Mouse (Mus musculus) heart, postnatal 0 days (tissue): ENCODE results near the gene Cpd. TPM values are rescaled to one million over a fixed set of nuclear protein-coding genes. Genes with fewer than 3 reads are reported as not detected.

ENCODE experiments used
- ATAC-seq: fragments of 200-750 bp; cut with Nextera tagmentation; 2 replicates; pipeline ENCODE4 v1.8.0; 2017; ENCODE audit warnings: low read depth, moderate number of reproducible peaks, moderate library complexity; ENCODE audit not compliant: insufficient read depth
- DNase-seq: peaks from one replicate; pipeline ENCODE4 v3.0.0-alpha.2; 2016; ENCODE audit warnings: low spot score
- H3K27ac ChIP-seq: fragments of 300-500 bp; sonication (generic); 2 replicates; pipeline ENCODE4 v1.5.1; 2014; ENCODE audit warnings: low read depth, mild to moderate bottlenecking
- H3K27me3 ChIP-seq: fragments of 300-500 bp; sonication (generic); 2 replicates; pipeline ENCODE4 v1.6.1; 2014; ENCODE audit warnings: low read length, mixed read lengths; ENCODE audit not compliant: control insufficient read depth, insufficient read depth
- H3K36me3 ChIP-seq: fragments of 300-500 bp; sonication (generic); replicated peaks from 2 replicates; pipeline ENCODE4 v1.6.1; 2014; ENCODE audit warnings: low read length, mixed read lengths; ENCODE audit not compliant: control insufficient read depth, insufficient read depth
- H3K4me1 ChIP-seq: fragments of 300-500 bp; sonication (generic); 2 replicates; pipeline ENCODE4 v1.6.1; 2014; ENCODE audit warnings: antibody characterized with exemption; ENCODE audit not compliant: control insufficient read depth, insufficient read depth
- H3K4me2 ChIP-seq: fragments of 300-500 bp; sonication (generic); 2 replicates; pipeline ENCODE4 v1.6.1; 2014; ENCODE audit warnings: low read depth, mild to moderate bottlenecking, low read length, moderate library complexity
- H3K4me3 ChIP-seq: fragments of 300-500 bp; sonication (generic); 2 replicates; pipeline ENCODE4 v1.5.1; 2014; ENCODE audit warnings: low read depth, low read length
- H3K9ac ChIP-seq: fragments of 300-500 bp; sonication (generic); replicated peaks from 2 replicates; pipeline ENCODE4 v1.6.1; 2014; ENCODE audit warnings: low read depth, low read length, mixed read lengths
- H3K9me3 ChIP-seq: fragments of 300-500 bp; sonication (generic); replicated peaks from 2 replicates; pipeline ENCODE4 v1.6.1; 2016; ENCODE audit warnings: low read length; ENCODE audit not compliant: control insufficient read depth
- CTCF ChIP-seq: IDR thresholded peaks from 2 replicates; pipeline ENCODE4 v1.5.1; 2016; ENCODE audit warnings: antibody characterized with exemption, control low read depth, low read depth
- EP300 ChIP-seq: IDR thresholded peaks from 2 replicates; pipeline ENCODE4 v1.6.1; 2016; ENCODE audit warnings: antibody characterized with exemption, low read depth
- WGBS: fragments of 180-500 bp; shearing (Covaris S2); extraction: QIAGEN DNeasy Blood & Tissue Kit; methylation state at CpG from one replicate; pipeline ENCODE4 v1.1.7; 2014; 5-methylcytosine and 5-hydroxymethylcytosine counted together
- polyA plus RNA-seq: library from polyadenylated mRNA; unstranded; fragments of >200 nt; fragmentation: Nextera tagmentation; extraction: Ambion mirVana; gene quantifications from 2 replicates; pipeline ENCODE4 v1.2.1, GENCODE M21; 2015
- total RNA-seq: library from RNA; depleted of rRNA; stranded (reverse); fragments of >200 nt; gene quantifications from 2 replicates; pipeline ENCODE4 v1.2.3, GENCODE M21; 2014; ENCODE audit warnings: low replicate concordance

Cpd gene
- total and polyA plus RNA-seq, 2 experiments from 2014 or later: 8.6 to 66.9 TPM

DNA sequence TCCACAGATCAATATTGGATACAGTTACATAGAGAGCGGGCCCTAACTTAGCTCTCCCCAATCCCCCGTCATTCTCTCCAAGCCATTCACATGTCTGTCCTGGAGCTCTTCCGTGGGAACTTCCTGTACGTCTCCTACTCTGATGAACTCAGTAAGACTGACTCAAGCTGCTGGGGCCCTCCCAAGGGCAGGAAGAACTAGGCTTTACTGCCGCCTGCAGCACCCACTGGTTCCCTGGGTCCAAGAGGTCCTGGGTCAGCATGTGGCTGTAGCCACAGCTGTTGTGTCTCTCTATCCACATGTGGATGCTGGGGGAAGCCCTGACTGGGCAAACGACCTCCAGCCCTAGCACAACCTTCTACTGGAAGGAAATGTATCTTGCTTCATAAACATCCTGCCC, 27.9 kb upstream of the Cpd start:
- DNase-seq: no peak
- Histone ChIP-seq H3K4me3 (no peak overlapping the region), H3K36me3 (no peaks in the 10 kb centered on the region), H3K4me2 (no peak overlapping the region), H3K4me1 (no peaks in the 10 kb centered on the region), H3K9ac (no peak overlapping the region), H3K27me3 (no peaks in the 10 kb centered on the region), H3K9me3 (no peaks in the 10 kb centered on the region), H3K27ac (no peak overlapping the region)
- no peak for TF ChIP-seq EP300
- no peak for TF ChIP-seq CTCF
- ATAC-seq: no peak
- 57% methylated on average over 6 of the region's 6 CpGs for WGBS

DNA sequence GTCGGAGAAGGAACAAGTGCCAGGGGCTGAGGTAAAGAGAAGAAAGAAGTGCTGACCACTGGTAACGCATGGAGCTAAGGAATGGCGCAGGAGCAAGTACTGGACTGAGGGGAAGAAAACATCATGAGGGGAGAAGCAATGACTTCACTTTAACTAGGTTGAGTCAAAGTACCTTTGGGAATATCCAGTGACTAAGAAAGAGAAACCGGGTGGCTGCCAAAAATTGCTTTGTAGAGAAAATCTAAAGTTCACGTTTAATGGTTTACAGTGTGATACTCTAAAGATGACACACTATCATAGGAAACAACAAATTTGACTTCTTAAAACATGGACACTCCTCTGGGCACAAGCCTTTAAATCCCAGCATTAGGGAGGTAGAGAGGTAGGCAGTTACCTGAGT, 27.0 kb upstream of the Cpd start:
- H3K4me2 ChIP-seq: no peak overlapping the region

DNA sequence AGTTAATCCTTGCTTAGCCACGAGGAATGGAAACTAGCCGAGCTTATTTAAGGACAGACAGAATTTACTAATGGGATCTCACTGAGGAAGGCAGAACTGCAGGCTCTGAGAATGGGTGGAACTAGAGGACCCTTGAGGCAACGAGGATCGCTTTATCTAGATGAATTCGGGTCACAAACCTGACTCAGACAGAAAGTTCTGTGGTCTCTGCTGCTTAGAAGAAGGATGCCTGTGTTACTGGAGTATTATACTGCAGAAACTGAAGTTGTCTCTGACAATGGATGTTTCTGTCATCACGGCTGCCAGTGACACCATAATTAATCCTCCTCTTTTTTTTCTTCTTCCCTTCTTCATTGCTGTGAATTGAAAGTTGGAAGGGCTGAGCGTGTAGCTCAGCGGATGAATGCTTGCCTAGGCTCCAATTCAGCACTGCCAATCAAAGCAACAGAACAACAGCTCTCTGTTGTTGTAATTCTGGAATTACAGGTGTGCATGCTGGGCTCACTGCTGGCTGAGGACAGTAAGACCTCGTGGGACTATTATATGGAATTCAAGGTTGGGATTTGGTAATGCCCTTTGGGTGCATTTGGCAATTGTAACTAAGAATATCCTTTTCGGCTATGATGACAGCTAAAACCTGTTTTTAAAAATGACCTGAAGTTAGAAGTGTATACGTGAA, 25.9 kb upstream of the Cpd start:
- 66% methylated on average over 11 of the region's 11 CpGs for WGBS
- ATAC-seq: no peak
- Histone ChIP-seq H3K9ac (no peak overlapping the region), H3K9me3 (no peaks in the 10 kb centered on the region), H3K4me3 (no peak overlapping the region), H3K4me1 (no peaks in the 10 kb centered on the region), H3K36me3 (no peaks in the 10 kb centered on the region), H3K27me3 (no peaks in the 10 kb centered on the region), H3K27ac (no peak overlapping the region), H3K4me2 (no peak overlapping the region)
- TF ChIP-seq CTCF (no peak), EP300 (no peak)
- no peak for DNase-seq

More for the DNA sequence above, 27.0 kb upstream of the Cpd start:
- Histone ChIP-seq H3K36me3 (no peaks in the 10 kb centered on the region), H3K4me1 (no peaks in the 10 kb centered on the region), H3K4me3 (no peak overlapping the region), H3K9ac (no peak overlapping the region), H3K27me3 (no peaks in the 10 kb centered on the region), H3K9me3 (no peaks in the 10 kb centered on the region), H3K27ac (no peak overlapping the region)
- TF ChIP-seq CTCF (no peak), EP300 (no peak)
- ATAC-seq: no peak
- DNase-seq: no peak
- WGBS: 77% methylated on average over 5 of the region's 5 CpGs

DNA sequence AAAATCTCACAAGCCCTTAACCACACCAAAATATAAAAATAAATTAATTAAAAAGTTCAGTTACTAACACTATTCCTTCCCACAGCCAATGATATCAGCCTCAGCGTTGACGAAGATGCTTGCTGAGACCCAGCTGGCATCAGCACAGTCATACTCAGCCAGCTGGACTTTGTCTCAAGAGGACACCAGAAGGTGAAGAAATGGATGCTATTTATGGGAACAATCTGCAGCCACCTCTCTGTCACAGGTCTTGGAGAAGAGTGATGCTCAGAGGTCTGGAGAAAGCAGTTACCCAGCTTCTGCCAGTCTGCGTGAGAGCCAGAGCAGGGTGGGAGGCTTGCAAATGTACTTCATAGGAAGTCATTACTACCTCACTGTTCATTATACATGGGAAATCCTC, 14.4 kb upstream of the Cpd start:
- Histone ChIP-seq H3K9ac (no peak overlapping the region), H3K4me1 (peaks cover 11% of the 10 kb centered on the region), H3K4me3 (no peak overlapping the region), H3K27me3 (no peaks in the 10 kb centered on the region), H3K4me2 (no peak overlapping the region), H3K27ac (no peak overlapping the region), H3K9me3 (no peaks in the 10 kb centered on the region), H3K36me3 (no peaks in the 10 kb centered on the region)
- ATAC-seq: peak; percentile 43
- TF ChIP-seq EP300: peak; percentile 64; the same call in 1 of the 2 replicates
- TF ChIP-seq CTCF: no peak
- 31% methylated on average over 3 of the region's 3 CpGs for WGBS
- DNase-seq: peak; percentile 31

DNA sequence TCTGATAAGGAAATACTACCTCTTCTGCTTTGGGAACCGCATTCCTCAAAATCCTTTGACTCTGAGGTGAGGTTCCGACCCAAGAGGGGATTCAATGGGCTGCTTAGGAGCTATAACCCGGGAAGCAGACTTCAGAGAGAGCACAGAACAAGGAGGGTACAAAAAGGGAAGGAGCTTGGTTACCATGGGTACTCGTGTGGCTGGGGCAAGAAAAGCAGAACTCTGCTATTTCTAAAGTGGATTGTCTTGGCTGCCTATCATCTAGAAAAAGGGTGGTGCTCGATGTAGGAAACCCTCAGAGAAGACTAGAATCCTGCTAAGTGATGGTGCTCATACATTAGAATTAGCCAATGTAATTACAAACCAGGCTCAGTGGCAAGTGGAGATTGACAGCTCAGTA, 12.4 kb upstream of the Cpd start:
- Histone ChIP-seq H3K36me3 (no peaks in the 10 kb centered on the region), H3K9ac (no peak overlapping the region), H3K4me3 (no peak overlapping the region), H3K4me2 (no peak overlapping the region), H3K9me3 (no peaks in the 10 kb centered on the region), H3K27ac (peak overlapping the region; percentile 50), H3K27me3 (no peaks in the 10 kb centered on the region), H3K4me1 (peaks cover 16% of the 10 kb centered on the region)
- ATAC-seq: no peak
- TF ChIP-seq CTCF (no peak), EP300 (no peak)
- DNase-seq: no peak
- WGBS: 43% methylated on average over 5 of the region's 5 CpGs

DNA sequence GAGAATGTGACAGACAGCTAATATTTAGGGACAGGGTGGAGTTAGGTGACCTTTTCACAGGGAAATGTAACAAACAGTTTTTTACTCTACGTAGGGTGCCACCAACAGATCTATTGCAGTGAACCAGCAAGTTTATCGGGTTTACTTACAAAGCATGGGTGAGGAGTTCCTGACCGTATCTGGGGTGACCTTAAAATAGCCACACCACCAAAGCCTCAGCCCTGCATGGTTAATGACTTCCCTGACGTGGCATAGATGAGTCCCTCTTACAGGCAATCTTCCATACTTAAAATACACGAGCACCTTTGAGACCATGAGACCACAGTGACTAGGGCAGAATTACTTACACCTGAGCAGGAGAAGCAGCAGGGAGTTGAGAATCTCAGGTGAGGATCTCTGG, 12.0 kb upstream of the Cpd start:
- H3K27ac ChIP-seq: peak overlapping the region; percentile 50
- H3K36me3 ChIP-seq: no peaks in the 10 kb centered on the region
- DNase-seq (peak; percentile 75), ATAC-seq (peak; percentile 80)
- no peak overlapping the region for H3K9ac ChIP-seq
- no peaks in the 10 kb centered on the region for H3K9me3 ChIP-seq
- TF ChIP-seq EP300: 0 out of 2 replicates have a peak, but pooled peaks have one; percentile 24
- no peak for TF ChIP-seq CTCF
- H3K4me2 ChIP-seq: no peak overlapping the region
- peaks cover 16% of the 10 kb centered on the region for H3K4me1 ChIP-seq
- WGBS: 25% methylated on average over 5 of the region's 5 CpGs
- H3K4me3 ChIP-seq: no peak overlapping the region
- no peaks in the 10 kb centered on the region for H3K27me3 ChIP-seq
